Mouse (Mus musculus): Measurements from ENCODE around the gene Pou2f2. TPM values are rescaled to one million over a fixed set of nuclear protein-coding genes. Genes with fewer than 3 reads are reported as not detected.
A peak's percentile ranks its signal among the peaks of the same experiment; 100 is the strongest.

Pou2f2 gene
- polyA plus RNA-seq, 1 experiment = 0.68 TPM

DNA sequence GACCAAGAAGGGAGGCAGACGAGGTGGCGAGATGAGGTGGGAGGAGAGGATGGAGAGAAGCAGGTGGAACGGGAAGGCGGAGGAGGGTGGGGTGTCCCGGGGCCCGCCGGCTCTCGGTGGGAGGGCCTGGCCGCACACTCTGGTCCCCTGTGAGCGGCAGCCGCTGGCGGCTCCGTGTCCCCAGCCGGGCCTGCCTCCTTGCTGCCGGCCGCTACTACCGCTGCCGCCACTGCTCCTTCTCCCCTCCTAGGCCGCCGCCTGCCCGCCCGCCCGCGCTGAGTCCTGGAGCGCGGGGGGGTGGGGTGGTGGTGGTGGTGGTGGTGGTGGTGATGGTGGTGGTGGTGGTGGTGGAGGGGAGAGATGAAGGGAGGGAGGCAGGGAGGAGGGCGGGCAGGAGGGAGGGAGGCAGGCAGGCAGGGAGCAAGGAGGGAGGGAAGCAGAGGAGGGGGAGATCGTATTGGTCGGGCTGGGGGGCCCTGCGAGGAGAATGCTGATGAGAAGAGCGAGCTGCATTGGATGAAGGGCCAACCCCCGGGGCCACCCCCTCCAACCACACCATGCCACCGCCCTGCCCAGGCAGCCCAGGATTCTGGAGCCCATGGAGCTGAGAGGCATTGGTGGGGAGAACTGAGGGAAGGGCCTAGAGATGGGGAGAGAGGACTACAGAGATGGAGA is 106.7 kb downstream of the Pou2f2 start:
- H3K27ac ChIP-seq (ENCODE audit: insufficient read depth, low read length) = peak overlapping the region; percentile 16; the same call in 1 of the 2 replicates
- TF ChIP-seq POLR2A (IDR thresholded peaks at IDR 0.05; ENCODE audit: low read depth, low read length) = peak; percentile 74
- no peak for TF ChIP-seq CTCF (IDR thresholded peaks at IDR 0.05; ENCODE audit: borderline replicate concordance, insufficient read depth, low read length)
- H3K4me1 ChIP-seq (ENCODE audit: control insufficient read depth, insufficient read depth, low read length) = no peaks in the 10 kb centered on the region; the same call in 1 of the 2 replicates
- H3K4me3 ChIP-seq (ENCODE audit: insufficient read depth, low read length) = peak overlapping the region; percentile 72

DNA sequence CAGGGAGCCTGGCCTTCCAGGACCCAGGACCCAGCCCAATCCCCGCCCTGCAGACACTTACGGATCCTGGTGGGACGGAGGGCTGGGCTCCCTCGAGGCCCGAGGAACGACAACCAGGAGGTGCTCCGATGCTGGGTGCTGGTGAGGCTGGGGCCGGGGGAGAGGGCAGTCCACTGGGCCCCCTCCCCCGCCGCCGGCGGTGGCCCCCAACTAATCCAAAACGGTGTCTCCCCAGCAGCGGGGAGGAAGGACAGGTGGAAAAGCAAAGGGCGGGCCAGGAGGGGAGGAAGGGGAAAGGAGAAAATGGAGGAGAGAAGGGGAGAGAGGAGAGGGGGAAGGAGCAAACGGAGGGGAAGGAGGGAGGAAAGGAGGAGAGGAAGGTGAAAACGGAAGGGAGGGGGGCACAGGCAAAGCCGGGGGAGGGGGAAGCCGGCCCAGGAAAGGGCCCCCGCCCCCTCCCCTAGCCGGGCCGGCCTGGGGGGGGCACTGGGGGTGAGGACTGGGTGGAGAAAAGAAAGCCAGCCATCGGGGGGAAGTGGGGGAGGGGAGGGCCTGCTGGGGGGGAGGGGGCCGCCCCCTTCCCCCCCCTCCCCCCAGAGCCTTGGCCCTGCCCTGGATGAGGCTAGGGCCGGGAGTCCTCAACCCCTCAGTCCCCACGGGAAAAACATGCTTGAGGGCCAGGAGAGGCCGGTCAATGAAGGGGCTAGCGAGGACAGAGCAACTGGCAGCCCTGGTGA is 107.4 kb downstream of the Pou2f2 start, which contains the start of the genes Grik5 and Zfp574:
Gene Grik5 (minus strand): TSS at position 368 of the 737 bp plus-strand sequence.
Gene Zfp574 (plus strand): TSS at position 589 of the 737 bp plus-strand sequence.
- no peak; the same call in 1 of the 2 replicates for TF ChIP-seq POLR2A (IDR thresholded peaks at IDR 0.05; ENCODE audit: low read depth, low read length)
- no peak for TF ChIP-seq CTCF (IDR thresholded peaks at IDR 0.05; ENCODE audit: borderline replicate concordance, insufficient read depth, low read length)
- H3K4me3 ChIP-seq (ENCODE audit: insufficient read depth, low read length) = peak within 1 kb of the TSS; percentile 72
- no peaks in the 10 kb centered on the region; the same call in 1 of the 2 replicates for H3K4me1 ChIP-seq (ENCODE audit: control insufficient read depth, insufficient read depth, low read length)
- peak within 1 kb of the TSS; percentile 16; the same call in 1 of the 2 replicates for H3K27ac ChIP-seq (ENCODE audit: insufficient read depth, low read length)

DNA sequence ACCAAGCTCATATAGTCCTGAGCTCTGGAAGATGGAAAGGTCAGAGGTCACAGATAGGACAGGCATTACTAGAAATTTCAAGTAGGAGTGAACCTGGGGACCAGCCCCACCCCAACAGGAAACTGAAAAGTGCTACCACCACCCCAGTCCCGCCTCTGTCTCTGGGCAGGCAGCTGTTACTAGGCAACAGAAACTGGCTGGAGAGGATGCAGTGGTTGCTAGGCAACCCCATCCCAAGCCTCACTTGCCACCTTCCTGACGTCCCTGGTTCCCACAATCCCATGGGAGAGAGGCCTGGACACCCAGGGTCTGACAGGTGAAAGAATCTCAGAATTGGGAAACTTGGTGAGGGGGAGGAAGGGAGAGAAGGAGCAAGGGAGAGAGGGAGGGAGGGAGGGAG is 110.8 kb downstream of the Pou2f2 start:
- H3K4me1 ChIP-seq (ENCODE audit: control insufficient read depth, insufficient read depth, low read length) = no peaks in the 10 kb centered on the region; the same call in 1 of the 2 replicates
- H3K4me3 ChIP-seq (ENCODE audit: insufficient read depth, low read length) = no peak overlapping the region
- TF ChIP-seq CTCF (IDR thresholded peaks at IDR 0.05; ENCODE audit: borderline replicate concordance, insufficient read depth, low read length) = no peak
- no peak for TF ChIP-seq POLR2A (IDR thresholded peaks at IDR 0.05; ENCODE audit: low read depth, low read length)
- H3K27ac ChIP-seq (ENCODE audit: insufficient read depth, low read length) = no peak overlapping the region

DNA sequence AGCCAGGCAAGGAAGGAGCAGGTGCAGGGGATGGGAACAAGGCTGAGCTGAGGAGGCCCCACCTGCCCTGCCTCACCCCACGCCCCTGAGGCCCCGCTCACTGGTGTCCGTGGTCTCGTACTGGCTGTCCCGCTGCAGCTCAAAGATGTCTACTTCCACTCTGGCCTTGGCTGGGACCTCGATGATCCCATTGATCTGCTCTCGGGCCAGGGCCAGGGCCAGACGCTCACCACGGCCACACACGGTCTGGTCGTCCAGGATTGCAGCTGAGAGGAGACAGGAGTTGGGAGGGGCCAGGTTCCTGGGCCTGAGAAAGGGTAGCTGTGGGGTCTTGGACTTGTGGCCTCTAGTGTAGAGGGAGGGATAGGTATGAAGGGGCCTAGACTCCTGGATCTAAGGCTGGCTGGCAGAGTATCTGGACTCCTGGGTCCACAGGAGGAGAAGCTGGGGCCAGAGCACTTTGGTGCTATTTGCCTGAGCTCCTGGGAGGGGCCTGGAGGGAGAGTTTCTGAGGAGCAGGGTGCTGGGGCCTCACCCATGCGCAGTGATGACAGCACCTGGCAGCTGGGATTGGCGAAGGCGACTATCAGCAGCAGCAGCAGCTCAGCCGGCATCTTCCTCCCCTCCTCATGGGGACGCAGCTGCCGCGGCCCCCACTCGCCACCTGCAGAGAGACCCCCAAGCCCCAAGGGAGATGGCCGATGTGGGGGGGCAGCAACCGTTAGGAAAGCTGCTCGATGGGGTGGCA is 111.4 kb downstream of the Pou2f2 start:
- Histone ChIP-seq H3K27ac (ENCODE audit: insufficient read depth, low read length) (no peak overlapping the region), H3K4me1 (ENCODE audit: control insufficient read depth, insufficient read depth, low read length) (no peaks in the 10 kb centered on the region; the same call in 1 of the 2 replicates), H3K4me3 (ENCODE audit: insufficient read depth, low read length) (no peak overlapping the region)
- no peak for TF ChIP-seq POLR2A (IDR thresholded peaks at IDR 0.05; ENCODE audit: low read depth, low read length)
- no peak for TF ChIP-seq CTCF (IDR thresholded peaks at IDR 0.05; ENCODE audit: borderline replicate concordance, insufficient read depth, low read length)

DNA sequence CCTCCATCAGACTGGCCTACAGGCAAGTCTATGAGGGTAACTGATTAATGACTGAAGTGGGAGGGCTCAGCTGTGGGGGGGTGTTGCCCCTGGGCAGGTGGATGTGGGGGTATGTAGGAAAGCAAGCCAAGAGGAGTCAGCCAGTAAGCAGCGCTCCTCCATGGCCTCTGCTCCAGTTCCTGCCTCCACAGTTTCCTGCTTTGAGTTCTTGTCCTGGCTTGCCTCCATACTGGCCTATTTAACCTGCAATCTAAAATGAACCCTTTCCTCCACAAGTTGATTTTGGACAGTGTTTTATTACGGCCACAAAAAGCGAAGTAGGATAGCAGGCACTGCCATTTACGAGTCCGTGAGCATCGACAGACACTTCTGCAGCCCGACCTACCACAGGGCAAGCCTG is 112.2 kb downstream of the Pou2f2 start:
- TF ChIP-seq POLR2A (IDR thresholded peaks at IDR 0.05; ENCODE audit: low read depth, low read length) = no peak
- TF ChIP-seq CTCF (IDR thresholded peaks at IDR 0.05; ENCODE audit: borderline replicate concordance, insufficient read depth, low read length) = no peak
- H3K4me1 ChIP-seq (ENCODE audit: control insufficient read depth, insufficient read depth, low read length) = no peaks in the 10 kb centered on the region; the same call in 1 of the 2 replicates
- H3K4me3 ChIP-seq (ENCODE audit: insufficient read depth, low read length) = no peak overlapping the region
- H3K27ac ChIP-seq (ENCODE audit: insufficient read depth, low read length) = no peak overlapping the region

DNA sequence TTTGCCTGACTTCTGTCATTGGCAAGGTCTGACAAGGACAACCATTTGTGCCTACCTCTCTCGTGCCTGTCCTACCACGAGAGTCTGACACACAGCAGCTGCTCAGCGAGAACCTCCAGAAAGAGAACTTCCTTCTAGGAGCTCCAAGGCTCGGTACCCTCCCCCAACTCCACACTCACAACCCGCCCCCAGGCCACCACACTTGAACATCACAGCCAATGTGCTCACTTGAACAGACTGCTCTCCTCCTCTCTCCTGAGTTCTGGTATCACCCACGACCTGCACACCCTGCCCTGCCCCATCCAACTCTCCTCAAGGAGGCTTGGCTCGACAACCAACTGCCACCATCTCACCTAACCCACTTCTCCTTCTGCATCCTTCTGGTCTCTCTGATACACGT is 115.6 kb downstream of the Pou2f2 start:
- H3K27ac ChIP-seq (ENCODE audit: insufficient read depth, low read length) = no peak overlapping the region
- no peak overlapping the region for H3K4me3 ChIP-seq (ENCODE audit: insufficient read depth, low read length)
- H3K4me1 ChIP-seq (ENCODE audit: control insufficient read depth, insufficient read depth, low read length) = no peaks in the 10 kb centered on the region
- no peak for TF ChIP-seq CTCF (IDR thresholded peaks at IDR 0.05; ENCODE audit: borderline replicate concordance, insufficient read depth, low read length)
- no peak for TF ChIP-seq POLR2A (IDR thresholded peaks at IDR 0.05; ENCODE audit: low read depth, low read length)

DNA sequence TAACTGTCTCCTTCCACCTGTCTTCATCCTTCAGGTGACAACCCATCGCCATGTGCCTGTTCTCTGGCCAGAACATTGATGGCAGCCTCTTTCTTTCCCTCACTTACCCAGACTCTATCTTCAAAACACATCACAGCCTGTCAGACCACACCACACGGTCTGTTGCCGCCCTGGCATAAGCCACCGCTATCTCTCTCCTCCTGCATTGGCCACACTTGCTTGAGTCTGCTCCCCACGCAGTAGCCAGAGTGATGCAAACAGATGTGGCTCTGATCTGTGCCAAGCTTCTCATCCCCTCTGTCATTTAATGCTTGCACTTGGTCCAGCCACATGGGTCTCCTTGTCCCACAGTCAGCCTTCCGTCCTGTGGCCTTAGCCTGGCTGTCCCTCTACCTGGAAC is 116.2 kb downstream of the Pou2f2 start:
- no peak overlapping the region for H3K27ac ChIP-seq (ENCODE audit: insufficient read depth, low read length)
- TF ChIP-seq CTCF (IDR thresholded peaks at IDR 0.05; ENCODE audit: borderline replicate concordance, insufficient read depth, low read length) = no peak
- TF ChIP-seq POLR2A (IDR thresholded peaks at IDR 0.05; ENCODE audit: low read depth, low read length) = no peak
- H3K4me3 ChIP-seq (ENCODE audit: insufficient read depth, low read length) = no peak overlapping the region

DNA sequence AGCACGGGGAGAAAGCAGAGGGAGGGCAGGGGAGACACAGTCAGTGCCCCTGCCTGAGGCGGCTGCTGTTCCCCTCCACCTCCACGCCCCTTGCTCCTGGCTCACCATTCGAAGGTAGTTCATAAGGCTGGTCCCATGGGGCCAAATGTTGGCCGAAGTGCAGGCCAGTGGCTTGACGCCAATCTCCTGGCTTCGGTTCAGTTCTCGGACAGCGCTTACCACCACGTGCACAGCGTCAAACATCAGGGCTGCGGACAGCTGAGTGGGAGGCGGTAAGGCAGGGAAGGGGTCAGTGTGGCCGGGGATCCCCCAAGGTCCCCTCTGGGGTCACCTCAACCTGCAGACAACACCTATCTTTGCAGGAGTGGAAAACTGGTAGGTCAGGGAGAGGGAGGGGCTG is 120.7 kb downstream of the Pou2f2 start:
- H3K27ac ChIP-seq (ENCODE audit: insufficient read depth, low read length) = no peak overlapping the region
- TF ChIP-seq CTCF (IDR thresholded peaks at IDR 0.05; ENCODE audit: borderline replicate concordance, insufficient read depth, low read length) (no peak), POLR2A (IDR thresholded peaks at IDR 0.05; ENCODE audit: low read depth, low read length) (no peak)
- H3K4me3 ChIP-seq (ENCODE audit: insufficient read depth, low read length) = no peak overlapping the region
- H3K4me1 ChIP-seq (ENCODE audit: control insufficient read depth, insufficient read depth, low read length) = no peaks in the 10 kb centered on the region

More for the DNA sequence above, 116.2 kb downstream of the Pou2f2 start:
- no peaks in the 10 kb centered on the region for H3K4me1 ChIP-seq (ENCODE audit: control insufficient read depth, insufficient read depth, low read length)

DNA sequence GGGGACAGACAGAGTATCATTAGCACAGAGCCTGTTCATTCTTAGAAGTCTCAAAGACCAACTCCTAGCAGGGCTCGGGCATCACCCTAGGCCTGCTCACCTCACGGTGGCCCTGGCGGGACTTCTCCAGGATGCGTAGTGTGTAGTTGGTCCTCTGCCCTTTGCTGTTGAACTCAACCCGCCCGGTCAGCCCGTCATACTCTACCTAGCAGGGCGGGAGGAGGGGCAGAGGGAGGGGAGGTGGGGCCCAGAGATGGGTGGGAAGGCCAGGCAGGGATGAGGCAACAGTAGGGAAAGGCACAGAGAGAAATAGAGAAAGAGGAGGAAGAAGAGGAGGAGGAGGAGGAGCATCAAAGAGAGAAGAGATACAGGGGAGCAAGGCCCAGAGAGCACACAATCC is 121.1 kb downstream of the Pou2f2 start:
- Histone ChIP-seq H3K4me3 (ENCODE audit: insufficient read depth, low read length) (no peak overlapping the region), H3K27ac (ENCODE audit: insufficient read depth, low read length) (no peak overlapping the region), H3K4me1 (ENCODE audit: control insufficient read depth, insufficient read depth, low read length) (no peaks in the 10 kb centered on the region)
- TF ChIP-seq CTCF (IDR thresholded peaks at IDR 0.05; ENCODE audit: borderline replicate concordance, insufficient read depth, low read length) (no peak), POLR2A (IDR thresholded peaks at IDR 0.05; ENCODE audit: low read depth, low read length) (no peak)
